Mouse (Mus musculus) adrenal gland (tissue): ENCODE results near the gene Abhd12b.

Source experiments
- intact Hi-C: fragments of 180-260 bp; cut with DNase I; formaldehyde crosslinking; loops from one replicate; pipeline ENCODE4 v1.15.1; 2025
- long read RNA-seq, 2 experiments: library from polyadenylated mRNA; unstranded; transcript quantifications; one replicate each; pipeline ENCODE4 v2.0.0; 2020; ENCODE audit warnings: borderline replicate concordance in 1 of 2; ENCODE audit not compliant: insufficient replicate concordance in 1 of 2

Abhd12b gene
- long read RNA-seq, experiment 1 = 0 reads
- long read RNA-seq, experiment 2 = 0 reads

GRCm38 (mm10) chr12:70153842-70154241 is at the start of gene Abhd12b:
TSS of gene Abhd12b (plus strand) at chr12:70154142.
- intact Hi-C loops = no loop called here

DNA sequence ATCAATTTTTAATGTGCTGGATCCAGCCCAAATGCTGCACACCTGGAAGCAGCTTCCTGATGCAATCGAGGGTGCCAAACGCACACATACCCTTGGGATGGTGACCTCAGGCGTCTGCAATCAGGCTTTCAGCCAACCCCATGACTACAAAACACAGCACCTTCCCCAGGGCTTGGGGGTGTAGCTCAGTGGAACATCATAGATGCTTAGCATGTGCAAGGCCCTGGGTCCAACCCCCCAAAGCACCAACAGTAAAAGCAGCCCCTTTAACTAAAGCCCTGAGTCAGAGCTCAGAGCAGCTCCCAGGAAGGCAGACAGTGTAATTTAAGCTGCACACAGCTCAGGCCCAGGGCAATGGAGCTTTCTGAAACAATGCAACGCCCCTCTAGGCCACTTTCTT is 49.7 kb upstream of the Abhd12b start:
- intact Hi-C loops = no loop called here

GRCm38 (mm10) chr12:70104776-70105420 is 49.0 kb upstream of the Abhd12b start:
- intact Hi-C loops = no loop called here

- intact Hi-C loops = no loop called here
Observed at GRCm38 (mm10) chr12:70105885-70106284, 48.1 kb upstream of the Abhd12b start.

GRCm38 (mm10) chr12:70106508-70106907 is 47.4 kb upstream of the Abhd12b start:
- intact Hi-C loops = no loop called here

DNA sequence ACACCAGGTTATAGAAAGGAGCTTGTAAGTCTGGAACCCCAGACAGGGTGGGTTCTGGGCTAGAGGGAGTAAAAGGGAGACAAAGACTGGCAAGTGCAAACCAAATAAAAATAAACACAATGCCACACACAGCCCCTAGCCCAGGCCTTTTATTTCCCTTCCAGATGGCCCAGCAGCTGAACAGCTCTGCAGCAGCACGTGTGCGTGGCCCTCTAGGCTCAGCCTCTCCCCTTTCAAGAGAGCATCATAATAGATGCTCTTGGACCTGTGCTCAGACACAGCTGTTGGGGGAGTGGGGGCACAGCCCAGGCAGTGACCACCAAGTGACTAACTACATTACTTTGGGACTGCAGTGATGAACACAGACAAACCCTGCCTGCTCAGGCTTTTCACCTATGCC is 45.8 kb upstream of the Abhd12b start:
- intact Hi-C loops = no loop called here

DNA sequence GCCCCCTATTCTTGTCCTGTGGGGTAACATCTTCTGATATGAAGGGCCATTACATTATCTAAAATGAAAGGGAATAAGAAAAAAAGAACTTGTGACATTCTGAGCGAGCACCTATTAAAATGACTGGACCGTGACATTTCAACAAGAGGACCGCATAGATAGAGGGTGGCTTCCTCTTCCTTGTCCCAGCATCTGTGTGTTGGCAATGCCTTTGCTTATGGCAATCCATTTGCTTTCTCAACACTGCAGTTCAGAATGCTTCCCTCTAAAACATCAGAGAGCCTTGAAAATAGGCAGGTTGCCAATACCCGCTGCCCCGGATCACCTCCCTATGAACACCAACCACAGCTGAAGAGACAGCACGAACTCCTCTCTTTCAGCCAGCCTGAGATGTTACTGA is 44.0 kb upstream of the Abhd12b start:
- intact Hi-C loops = no loop called here

DNA sequence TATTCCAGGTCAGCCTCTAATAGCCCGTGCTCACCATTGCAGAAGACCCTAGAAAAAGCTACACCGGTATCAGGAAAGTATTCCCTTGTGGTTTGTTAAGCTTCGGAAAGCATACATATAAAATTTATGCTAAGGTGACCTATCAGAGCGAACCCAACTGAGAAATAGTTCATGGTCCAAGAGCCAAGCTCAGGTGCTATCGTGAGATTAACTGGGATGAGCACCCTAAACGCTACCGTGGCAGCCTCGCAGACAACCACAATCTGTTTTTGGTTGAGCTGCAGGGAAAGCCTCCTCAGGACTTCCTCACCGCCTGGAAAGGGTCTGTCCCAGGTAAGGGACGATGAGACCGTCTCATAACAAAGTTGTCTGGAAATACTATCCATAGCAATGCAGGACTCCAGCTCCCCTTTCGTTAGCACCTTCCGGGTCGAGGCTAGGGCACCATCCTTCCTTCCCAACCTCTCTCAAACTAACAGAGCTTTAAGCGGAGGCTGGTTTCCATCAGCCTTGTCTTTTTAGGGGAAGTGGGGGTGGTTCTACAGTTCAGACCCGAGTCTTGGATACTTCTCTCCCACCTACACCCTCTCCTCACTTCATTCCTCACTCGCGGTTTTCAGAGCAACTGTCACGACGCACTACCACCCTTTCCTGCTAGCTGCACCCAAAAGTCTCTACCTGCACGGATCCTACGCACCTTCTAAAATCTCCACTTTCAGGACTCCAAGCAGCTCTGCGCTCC is 43.4 kb upstream of the Abhd12b start:
- intact Hi-C loops = no loop called here

GRCm38 (mm10) chr12:70111117-70111366 is 42.9 kb upstream of the Abhd12b start:
- intact Hi-C loops = no loop called here

DNA sequence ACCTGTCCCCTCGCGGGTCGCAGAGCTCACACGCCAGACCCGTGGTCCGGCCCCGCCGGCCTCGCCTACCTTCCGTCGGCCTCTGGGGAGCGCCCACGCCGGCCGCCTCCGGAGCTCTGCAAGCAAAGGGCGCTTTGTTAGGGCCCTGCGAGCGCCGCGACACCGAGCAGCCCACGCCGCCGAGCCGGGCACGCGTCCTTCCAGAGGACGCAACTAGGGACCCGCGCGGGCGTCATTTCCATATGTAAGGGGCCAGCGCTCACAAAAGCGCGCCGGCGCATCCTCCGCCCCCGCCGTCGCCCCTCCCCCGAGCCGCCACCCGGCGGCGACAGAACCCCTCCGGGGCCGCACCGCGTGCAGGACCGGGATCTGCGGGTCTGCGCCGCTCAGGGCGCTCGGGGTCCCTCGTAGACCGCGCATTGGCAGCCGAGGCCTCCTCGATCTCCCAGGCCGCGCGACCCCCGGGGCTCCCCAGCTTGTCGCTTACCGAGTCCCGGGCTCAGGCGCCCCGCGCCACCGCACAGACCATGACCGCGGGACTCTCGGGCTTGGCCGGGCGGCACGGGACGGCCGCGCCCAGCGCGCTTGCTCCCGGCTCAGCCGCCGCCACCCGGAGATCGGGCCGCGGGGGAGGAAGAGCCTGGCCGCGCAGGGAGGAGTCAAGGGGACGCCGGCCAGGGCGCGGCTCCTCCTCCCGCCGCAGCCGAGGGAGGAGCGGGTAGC is 42.4 kb upstream of the Abhd12b start:
- intact Hi-C loops = no loop called here

DNA sequence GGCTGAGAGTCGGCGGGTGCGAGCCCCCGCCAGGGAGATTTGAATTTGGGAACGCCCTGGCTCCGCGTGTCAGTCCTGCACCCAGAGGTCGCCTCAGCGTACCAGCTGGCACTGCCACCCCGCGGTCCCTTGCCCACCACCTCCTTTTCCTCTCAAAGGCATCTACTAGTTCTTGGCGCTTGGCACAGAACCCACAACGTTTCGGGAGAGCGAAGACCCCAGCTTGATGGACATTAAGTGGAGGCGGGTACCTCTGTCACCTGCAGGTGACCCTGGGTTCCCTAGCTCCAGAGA is 41.9 kb upstream of the Abhd12b start:
- intact Hi-C loops = no loop called here

DNA sequence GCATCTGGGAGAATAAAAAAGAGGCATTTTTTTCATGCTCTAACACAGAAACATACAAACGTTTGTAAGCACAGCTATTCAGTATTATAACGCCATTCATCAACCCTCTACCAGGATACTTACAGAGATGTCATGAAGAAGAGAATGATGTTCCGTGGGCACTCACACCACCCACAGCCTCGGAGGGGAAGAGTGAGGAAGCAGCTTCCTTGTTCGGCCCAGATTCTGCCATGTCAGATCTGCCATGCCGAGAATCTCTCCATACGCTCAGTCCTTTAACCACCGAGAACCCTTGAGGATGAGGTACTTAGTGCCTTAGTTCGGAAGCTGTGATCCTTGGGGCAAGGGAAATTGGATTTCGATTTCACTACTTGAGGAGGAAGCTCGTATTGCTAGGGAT is 40.6 kb upstream of the Abhd12b start, which contains the start of gene Nin:
Nin (minus strand) TSS at position 367 of the 400 bp plus-strand sequence.
- intact Hi-C loops = no loop called here

DNA sequence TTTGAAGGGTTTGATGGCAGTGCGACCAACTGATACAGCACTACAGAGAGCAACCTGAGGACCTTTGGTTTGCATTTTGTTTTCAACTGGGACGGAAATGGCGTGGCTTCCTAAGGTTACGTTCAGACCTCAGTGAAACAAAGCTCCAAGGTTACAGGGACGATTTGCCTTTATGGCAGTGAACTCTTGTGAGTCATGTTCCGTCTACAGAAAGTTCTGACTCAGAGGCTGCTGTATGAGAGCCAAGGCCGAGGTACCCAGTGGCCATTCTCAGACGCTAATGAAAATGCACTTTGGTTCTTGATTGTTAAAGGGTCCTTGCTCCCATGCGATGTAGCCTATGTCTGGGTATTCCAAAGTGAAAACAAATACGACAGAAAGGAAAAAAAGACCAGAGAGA is 36.8 kb upstream of the Abhd12b start:
- intact Hi-C loops = no loop called here

DNA sequence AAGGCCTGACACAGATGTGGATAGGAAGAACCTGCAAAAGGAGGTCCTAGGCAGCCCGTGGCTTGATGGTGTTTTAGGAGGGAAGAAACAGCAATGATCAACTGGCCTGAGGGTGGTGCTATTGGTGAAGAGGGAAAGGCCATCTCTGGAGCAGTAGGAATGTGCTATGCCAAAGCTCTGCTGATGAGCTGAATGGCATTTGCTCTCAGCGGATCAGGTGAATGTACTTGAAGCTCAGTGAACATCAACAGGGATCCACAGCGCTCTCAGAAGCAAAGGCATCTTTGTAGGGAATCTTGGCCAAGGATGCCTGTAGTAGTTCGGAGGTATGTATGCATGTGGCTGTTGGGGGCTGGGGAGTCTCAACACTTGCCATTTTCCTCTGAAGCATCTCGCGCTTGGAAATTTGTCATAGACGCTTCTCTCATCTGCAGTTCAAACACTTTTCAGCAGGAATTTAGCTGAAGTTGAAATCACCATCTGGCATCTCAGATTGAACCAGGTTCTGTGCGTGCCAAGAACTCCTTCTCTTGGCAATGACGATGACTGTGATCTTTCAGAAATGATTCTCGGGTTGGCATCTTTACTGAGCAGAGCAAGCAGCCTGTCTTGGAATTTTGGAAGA is 35.1 kb upstream of the Abhd12b start:
- intact Hi-C loops = no loop called here

DNA sequence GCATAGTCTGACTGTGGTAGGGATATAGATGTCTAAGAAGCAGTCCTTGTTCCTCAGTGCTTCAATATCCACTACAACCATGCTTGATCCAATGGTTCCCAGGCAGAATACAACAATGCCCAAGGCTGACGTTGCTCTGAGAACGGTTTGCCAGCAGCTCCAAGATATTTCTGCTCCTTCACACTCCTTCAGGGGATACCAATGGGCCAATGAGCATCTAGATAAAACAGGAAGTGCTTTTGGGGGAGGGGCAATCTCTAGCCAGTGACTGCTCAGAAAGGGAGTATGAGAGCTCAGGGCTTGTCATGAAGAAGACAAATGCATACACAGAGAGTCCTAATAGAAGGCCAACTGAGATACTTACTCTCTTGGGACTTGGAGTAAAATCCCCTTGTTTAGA is 34.4 kb upstream of the Abhd12b start:
- intact Hi-C loops = no loop called here

DNA sequence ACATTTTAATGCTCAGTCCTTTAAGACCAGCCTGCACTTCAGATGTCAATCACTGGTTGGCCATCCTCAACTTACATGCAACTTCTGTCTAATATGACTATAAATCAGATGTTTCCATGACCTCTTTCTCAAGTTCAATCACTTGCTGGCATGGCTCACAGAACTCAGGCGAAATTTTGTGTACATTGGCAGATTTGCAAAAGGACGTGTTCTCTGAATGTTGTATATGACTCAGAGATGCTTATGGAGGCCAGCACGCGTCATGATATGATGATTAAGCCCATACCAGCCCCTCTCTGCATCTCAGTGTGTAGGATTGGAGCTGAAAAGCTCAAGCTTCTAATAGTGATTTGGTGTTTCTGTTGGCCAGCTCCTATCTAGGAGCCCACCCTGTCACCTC is 27.3 kb upstream of the Abhd12b start:
- intact Hi-C loops = no loop called here

DNA sequence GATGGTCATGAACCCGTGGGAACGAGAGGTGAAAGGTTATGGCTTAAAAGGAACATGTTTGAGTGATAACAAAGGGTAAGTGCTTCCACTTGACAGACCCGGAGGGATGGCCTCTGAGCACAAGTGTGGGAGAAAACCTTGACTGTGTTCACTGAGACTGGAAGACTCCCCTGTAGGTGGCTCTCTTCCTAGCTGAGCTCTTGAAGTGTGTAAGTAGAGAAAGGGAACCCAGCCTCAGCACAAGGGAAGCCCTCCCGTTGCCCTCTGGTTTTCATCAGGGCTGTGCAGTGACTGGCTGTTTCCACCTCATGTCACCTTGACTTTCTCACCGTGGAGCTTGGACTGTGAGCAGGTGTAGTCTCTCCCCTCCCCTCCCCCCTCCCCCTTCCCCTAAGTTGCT is 24.8 kb upstream of the Abhd12b start:
- intact Hi-C loops = no loop called here

DNA sequence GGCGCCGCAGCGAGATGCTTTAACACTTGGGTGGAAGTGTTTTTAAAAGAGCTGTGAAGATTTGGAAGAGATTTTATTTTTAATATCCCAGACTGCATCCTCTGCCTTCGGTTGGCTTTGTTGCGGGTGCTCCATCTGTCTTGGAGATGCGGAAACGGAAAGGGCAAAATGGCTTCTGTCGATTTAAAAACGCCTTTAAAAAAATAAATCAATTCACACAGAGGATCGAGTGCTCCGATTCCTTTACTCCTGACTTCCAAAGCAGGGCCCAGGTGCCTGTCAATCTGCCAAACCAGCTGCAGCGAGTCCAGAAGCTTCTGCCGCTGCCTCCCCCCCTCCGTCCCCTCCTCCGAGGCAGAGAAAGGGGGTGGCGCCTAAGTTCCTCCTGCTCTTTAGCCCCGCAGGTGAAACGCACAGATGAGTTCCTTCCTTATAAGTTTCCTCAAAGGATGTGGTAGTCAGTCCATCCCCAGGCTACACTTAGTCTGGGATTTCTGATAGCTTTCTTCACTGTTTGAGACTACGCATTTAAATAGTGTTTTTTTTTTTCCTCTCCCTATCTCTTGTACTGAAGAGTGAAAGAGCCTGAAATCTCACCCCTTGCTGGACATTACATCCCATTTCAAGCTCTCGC is 22.8 kb upstream of the Abhd12b start:
- intact Hi-C loops = no loop called here

GRCm38 (mm10) chr12:70134627-70135235 is 19.2 kb upstream of the Abhd12b start:
- intact Hi-C loops = no loop called here

GRCm38 (mm10) chr12:70136185-70136756 is 17.7 kb upstream of the Abhd12b start:
- intact Hi-C loops = no loop called here

- intact Hi-C loops = no loop called here
Observed at GRCm38 (mm10) chr12:70137095-70137494, 16.8 kb upstream of the Abhd12b start.
